Mouse (Mus musculus) thymus, adult 2 months (tissue): ENCODE results near the gene Ttyh2.

Experiments
- CTCF ChIP-seq: fragments of 200-500 bp; IDR thresholded peaks from 2 replicates; pipeline ENCODE4 v1.5.1; 2012; ENCODE audit warnings: mild to moderate bottlenecking, control low read depth, low read length, moderate library complexity, borderline replicate concordance; ENCODE audit not compliant: control insufficient read depth, poor library complexity, insufficient read depth; ENCODE audit errors: extremely low read depth
- POLR2A ChIP-seq: fragments of 200-500 bp; IDR thresholded peaks from 2 replicates; pipeline ENCODE4 v1.6.1; 2012; ENCODE audit warnings: mild to moderate bottlenecking, low read length, control low read depth, moderate library complexity; ENCODE audit not compliant: control insufficient read depth, poor library complexity, insufficient read depth; ENCODE audit errors: extremely low read depth

- no peak for TF ChIP-seq CTCF
- TF ChIP-seq POLR2A, result no peak
Observed at GRCm38 (mm10) chr11:114692601-114693000, 17.4 kb downstream of the Ttyh2 start.
